Mouse (Mus musculus) kidney, postnatal 0 days (tissue): ENCODE data around the gene Bbs7. TPM values are rescaled to one million over a fixed set of nuclear protein-coding genes. Genes with fewer than 3 reads are reported as not detected.

ENCODE experiments used
- ATAC-seq: fragments of 200-750 bp; cut with Nextera tagmentation; replicated peaks from 2 replicates; pipeline ENCODE4 v1.8.0; 2017; ENCODE audit warnings: low read depth, moderate number of reproducible peaks, moderate TSS enrichment, moderate library complexity; ENCODE audit not compliant: low FRiP score
- DNase-seq: peaks from one replicate; pipeline ENCODE4 v3.0.0-alpha.2; 2016; ENCODE audit warnings: low spot score
- H3K27ac ChIP-seq: fragments of 300-500 bp; sonication (generic); 2 replicates; pipeline ENCODE4 v1.5.1; 2014; ENCODE audit warnings: mild to moderate bottlenecking
- H3K27me3 ChIP-seq: fragments of 300-500 bp; sonication (generic); 2 replicates; pipeline ENCODE4 v1.6.1; 2014; ENCODE audit warnings: low read length, mixed read lengths; ENCODE audit not compliant: insufficient read depth
- H3K36me3 ChIP-seq: fragments of 300-500 bp; sonication (generic); 2 replicates; pipeline ENCODE4 v1.6.1; 2014; ENCODE audit warnings: low read length, mixed read lengths; ENCODE audit not compliant: insufficient read depth
- H3K4me1 ChIP-seq: fragments of 300-500 bp; sonication (generic); replicated peaks from 2 replicates; pipeline ENCODE4 v1.6.1; 2014; ENCODE audit warnings: antibody characterized with exemption, low read length, mixed read lengths; ENCODE audit not compliant: insufficient read depth
- H3K4me2 ChIP-seq: fragments of 300-500 bp; sonication (generic); 2 replicates; pipeline ENCODE4 v1.6.1; 2014; ENCODE audit warnings: mild to moderate bottlenecking, low read length, moderate library complexity, mixed read lengths
- H3K4me3 ChIP-seq: fragments of 300-500 bp; sonication (generic); replicated peaks from 2 replicates; pipeline ENCODE4 v1.5.1; 2014; ENCODE audit warnings: low read depth, low read length
- H3K9ac ChIP-seq: fragments of 300-500 bp; sonication (generic); 2 replicates; pipeline ENCODE4 v1.6.1; 2014; ENCODE audit warnings: low read depth, low read length
- H3K9me3 ChIP-seq: fragments of 300-500 bp; sonication (generic); replicated peaks from 2 replicates; pipeline ENCODE4 v1.6.1; 2016; ENCODE audit warnings: low read length, inconsistent platforms, mixed read lengths
- CTCF ChIP-seq: IDR thresholded peaks from 2 replicates; pipeline ENCODE4 v1.5.1; 2016; ENCODE audit warnings: antibody characterized with exemption, low read depth, mild to moderate bottlenecking, moderate library complexity
- WGBS: fragments of 180-500 bp; shearing (Covaris S2); extraction: QIAGEN DNeasy Blood & Tissue Kit; methylation state at CpG from one replicate; pipeline ENCODE4 v1.1.7; 2014; 5-methylcytosine and 5-hydroxymethylcytosine counted together
- polyA plus RNA-seq: library from polyadenylated mRNA; unstranded; fragments of >200 nt; fragmentation: Nextera tagmentation; extraction: Ambion mirVana; gene quantifications from 2 replicates; pipeline ENCODE4 v1.2.1, GENCODE M21; 2015

Gene Bbs7
- polyA plus RNA-seq, 1 experiment from 2014 or later, result 14.3 TPM

- Histone ChIP-seq H3K36me3 (peaks cover 28% of the 10 kb centered on the region), H3K4me2 (no peak overlapping the region), H3K4me1 (no peaks in the 10 kb centered on the region), H3K4me3 (no peak overlapping the region), H3K9me3 (no peaks in the 10 kb centered on the region), H3K27me3 (no peaks in the 10 kb centered on the region), H3K9ac (no peak overlapping the region), H3K27ac (no peak overlapping the region)
- DNase-seq, result no peak
- ATAC-seq, result no peak
- TF ChIP-seq CTCF, result no peak
- 94% methylated on average over 1 of the region's 1 CpGs for WGBS
Measured at GRCm38 (mm10) chr3:36557601-36558000, 55.7 kb downstream of the Bbs7 start.

GRCm38 (mm10) chr3:36552406-36553047, 60.8 kb downstream of the Bbs7 start, which contains the start of gene Exosc9:
Gene Exosc9 (plus strand): TSS chr3:36552606.
- Histone ChIP-seq H3K27ac (peak within 1 kb of the TSS; percentile 57), H3K9me3 (no peaks in the 10 kb centered on the region)
- ATAC-seq, result peak; percentile 93

GRCm38 (mm10) chr3:36551851-36552384, 61.4 kb downstream of the Bbs7 start:
- H3K4me3 ChIP-seq, result peak overlapping the region; percentile 84
- H3K27me3 ChIP-seq, result no peaks in the 10 kb centered on the region
- TF ChIP-seq CTCF, result no peak
- WGBS, result 14% methylated on average over 12 of the region's 12 CpGs
- DNase-seq (no peak), ATAC-seq (0 out of 2 replicates have a peak, but pooled peaks have one; percentile 6)
- H3K4me2 ChIP-seq, result peak overlapping the region; percentile 71
- 0 out of 2 replicates have a peak, but pooled peaks cover 6% of the 10 kb centered on the region for H3K36me3 ChIP-seq
- H3K4me1 ChIP-seq, result peaks cover 6% of the 10 kb centered on the region; the same call in 1 of the 2 replicates
- H3K9me3 ChIP-seq, result no peaks in the 10 kb centered on the region
- no peak overlapping the region for H3K27ac ChIP-seq
- peak overlapping the region; percentile 79 for H3K9ac ChIP-seq

More at GRCm38 (mm10) chr3:36552406-36553047, 60.8 kb downstream of the Bbs7 start, which contains the start of gene Exosc9:
- no peak for TF ChIP-seq CTCF
- H3K9ac ChIP-seq, result peak within 1 kb of the TSS; percentile 79
- peak within 1 kb of the TSS; percentile 71 for H3K4me2 ChIP-seq
- peaks cover 6% of the 10 kb centered on the region; the same call in 1 of the 2 replicates for H3K4me1 ChIP-seq
- 1% methylated on average over 39 of the region's 39 CpGs for WGBS
- H3K27me3 ChIP-seq, result no peaks in the 10 kb centered on the region
- DNase-seq, result peak; percentile 86
- 0 out of 2 replicates have a peak, but pooled peaks cover 8% of the 10 kb centered on the region for H3K36me3 ChIP-seq
- H3K4me3 ChIP-seq, result peak within 1 kb of the TSS; percentile 84

GRCm38 (mm10) chr3:36551343-36551742, 61.9 kb downstream of the Bbs7 start:
- Histone ChIP-seq H3K9ac (0 out of 2 replicates have a peak overlapping the region, but pooled peaks have one; percentile 18), H3K4me2 (peak overlapping the region; percentile 71), H3K27me3 (no peaks in the 10 kb centered on the region), H3K36me3 (0 out of 2 replicates have a peak, but pooled peaks cover 6% of the 10 kb centered on the region), H3K9me3 (no peaks in the 10 kb centered on the region), H3K27ac (no peak overlapping the region), H3K4me3 (no peak overlapping the region), H3K4me1 (peaks cover 6% of the 10 kb centered on the region; the same call in 1 of the 2 replicates)
- no peak for TF ChIP-seq CTCF
- ATAC-seq (no peak), DNase-seq (peak; percentile 60)
- WGBS, result 17% methylated on average over 9 of the region's 9 CpGs

GRCm38 (mm10) chr3:36544961-36545360, 68.3 kb downstream of the Bbs7 start:
- no peaks in the 10 kb centered on the region for H3K27me3 ChIP-seq
- no peaks in the 10 kb centered on the region for H3K9me3 ChIP-seq
- no peak overlapping the region for H3K4me3 ChIP-seq
- no peaks in the 10 kb centered on the region for H3K4me1 ChIP-seq
- no peak for TF ChIP-seq CTCF
- no peaks in the 10 kb centered on the region for H3K36me3 ChIP-seq
- ATAC-seq (no peak), DNase-seq (no peak)
- WGBS, result 79% methylated on average over 3 of the region's 3 CpGs
- H3K27ac ChIP-seq, result no peak overlapping the region
- H3K9ac ChIP-seq, result no peak overlapping the region
- no peak overlapping the region for H3K4me2 ChIP-seq

GRCm38 (mm10) chr3:36541399-36541798, 71.9 kb downstream of the Bbs7 start:
- no peak overlapping the region for H3K4me3 ChIP-seq
- H3K9me3 ChIP-seq, result no peaks in the 10 kb centered on the region
- TF ChIP-seq CTCF, result no peak
- no peaks in the 10 kb centered on the region for H3K27me3 ChIP-seq
- no peak overlapping the region for H3K4me2 ChIP-seq
- H3K4me1 ChIP-seq, result no peaks in the 10 kb centered on the region
- WGBS, result 92% methylated on average over 2 of the region's 2 CpGs
- ATAC-seq (no peak), DNase-seq (no peak)
- H3K9ac ChIP-seq, result no peak overlapping the region
- no peak overlapping the region for H3K27ac ChIP-seq
- H3K36me3 ChIP-seq, result no peaks in the 10 kb centered on the region
